Mouse (Mus musculus): ENCODE results near the gene Slc32a1. TPM values are rescaled to one million over a fixed set of nuclear protein-coding genes. Genes with fewer than 3 reads are reported as not detected.

The Slc32a1 gene
- polyA plus RNA-seq, 1 experiment = 1.9 TPM

GRCm38 (mm10) chr2:158591286-158591685 lies 19.3 kb upstream of the Slc32a1 start:
- Histone ChIP-seq H3K9me3 (peaks cover 4% of the 10 kb centered on the region; the same call in 1 of the 2 replicates), H3K4me1 (peaks cover 3% of the 10 kb centered on the region; the same call in 1 of the 2 replicates), H3K4me3 (replicated peaks) (no peak overlapping the region), H3K36me3 (replicated peaks; ENCODE audit: low read length) (no peaks in the 10 kb centered on the region), H3K27me3 (replicated peaks) (peaks cover 64% of the 10 kb centered on the region)
- no peak for TF ChIP-seq GATA1 (IDR thresholded peaks at IDR 0.05; ENCODE audit: borderline replicate concordance, low read length)
- TF ChIP-seq FLI1 (IDR thresholded peaks at IDR 0.05; ENCODE audit: low read length) = no peak

DNA sequence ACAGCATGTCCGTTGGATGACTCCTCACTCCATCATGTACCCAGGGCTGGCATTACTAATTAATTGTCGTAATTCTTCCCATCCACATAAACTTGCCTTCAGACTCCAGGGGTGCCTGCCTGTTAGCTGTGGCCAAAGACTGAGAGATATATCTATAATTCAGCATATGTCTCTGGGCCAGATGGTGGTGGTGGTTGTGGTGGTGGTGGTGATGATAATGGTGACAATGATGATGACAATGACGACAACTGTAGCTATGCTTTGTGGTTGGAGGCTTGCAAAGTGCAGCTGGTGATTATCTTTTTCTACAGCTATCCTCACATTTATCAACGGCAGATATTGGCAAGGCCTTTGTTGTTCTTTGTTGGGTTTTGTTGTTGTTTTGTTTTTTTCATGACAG lies 17.2 kb upstream of the Slc32a1 start:
- no peak for TF ChIP-seq FLI1 (IDR thresholded peaks at IDR 0.05; ENCODE audit: low read length)
- TF ChIP-seq GATA1 (IDR thresholded peaks at IDR 0.05; ENCODE audit: borderline replicate concordance, low read length) = no peak
- H3K36me3 ChIP-seq (replicated peaks; ENCODE audit: low read length) = no peaks in the 10 kb centered on the region
- H3K4me3 ChIP-seq (replicated peaks) = no peak overlapping the region
- H3K27me3 ChIP-seq (replicated peaks) = peaks cover 60% of the 10 kb centered on the region
- peaks cover 3% of the 10 kb centered on the region; the same call in 1 of the 2 replicates for H3K4me1 ChIP-seq
- H3K9me3 ChIP-seq = no peaks in the 10 kb centered on the region

DNA sequence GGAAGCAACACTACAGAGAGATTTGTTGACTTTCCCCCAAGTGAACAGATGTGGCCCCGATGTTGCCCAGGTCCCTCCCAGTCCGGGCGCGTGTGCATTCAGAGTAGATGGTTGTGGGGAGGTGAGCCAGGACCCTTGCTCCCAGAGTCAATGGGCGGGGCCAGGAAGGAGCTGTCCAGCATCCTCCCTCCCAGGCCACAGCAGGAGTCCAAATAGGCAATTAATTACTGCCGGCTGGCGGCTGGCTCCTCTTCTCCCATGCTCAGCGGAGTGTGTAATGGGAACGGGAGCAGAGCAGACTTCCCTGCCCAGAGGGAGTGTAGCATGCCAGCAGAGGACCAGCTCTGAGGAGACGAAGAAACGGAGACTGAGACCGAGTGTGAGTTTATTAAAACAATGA lies 15.5 kb upstream of the Slc32a1 start:
- peaks cover 65% of the 10 kb centered on the region for H3K27me3 ChIP-seq (replicated peaks)
- TF ChIP-seq GATA1 (IDR thresholded peaks at IDR 0.05; ENCODE audit: borderline replicate concordance, low read length) = no peak

DNA sequence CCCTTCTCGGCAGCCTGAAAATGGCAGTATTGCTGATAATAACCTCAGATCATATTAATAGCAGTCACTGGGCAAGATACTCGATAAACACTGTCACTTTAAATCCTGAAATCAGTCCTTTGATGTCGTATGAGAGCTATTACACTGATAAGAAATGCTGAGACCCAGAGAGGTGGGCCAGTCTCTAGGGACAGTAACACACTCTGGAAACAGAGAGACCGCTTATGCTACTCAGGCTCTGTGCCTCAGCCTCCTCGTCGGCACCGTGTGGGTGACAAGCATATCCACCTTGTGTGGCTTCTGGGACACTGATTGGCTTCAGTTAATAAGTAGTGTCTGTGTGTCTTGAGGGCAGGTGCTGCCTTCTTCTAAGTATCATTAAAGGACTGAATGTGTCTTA lies 15.0 kb upstream of the Slc32a1 start:
- H3K36me3 ChIP-seq (replicated peaks; ENCODE audit: low read length) = no peaks in the 10 kb centered on the region
- H3K27me3 ChIP-seq (replicated peaks) = peaks cover 66% of the 10 kb centered on the region
- H3K9me3 ChIP-seq = no peaks in the 10 kb centered on the region
- H3K4me3 ChIP-seq (replicated peaks) = no peak overlapping the region
- H3K4me1 ChIP-seq = peaks cover 3% of the 10 kb centered on the region; the same call in 1 of the 2 replicates
- TF ChIP-seq GATA1 (IDR thresholded peaks at IDR 0.05; ENCODE audit: borderline replicate concordance, low read length) = no peak
- TF ChIP-seq FLI1 (IDR thresholded peaks at IDR 0.05; ENCODE audit: low read length) = no peak

More for the DNA sequence above, 15.5 kb upstream of the Slc32a1 start:
- Histone ChIP-seq H3K36me3 (replicated peaks; ENCODE audit: low read length) (no peaks in the 10 kb centered on the region), H3K9me3 (no peaks in the 10 kb centered on the region), H3K4me1 (peaks cover 3% of the 10 kb centered on the region; the same call in 1 of the 2 replicates), H3K4me3 (replicated peaks) (no peak overlapping the region)

- Histone ChIP-seq H3K9me3 (no peaks in the 10 kb centered on the region), H3K4me3 (replicated peaks) (no peak overlapping the region), H3K27me3 (replicated peaks) (peaks cover 67% of the 10 kb centered on the region), H3K36me3 (replicated peaks; ENCODE audit: low read length) (no peaks in the 10 kb centered on the region), H3K4me1 (peaks cover 3% of the 10 kb centered on the region; the same call in 1 of the 2 replicates)
- TF ChIP-seq GATA1 (IDR thresholded peaks at IDR 0.05; ENCODE audit: borderline replicate concordance, low read length) (no peak), FLI1 (IDR thresholded peaks at IDR 0.05; ENCODE audit: low read length) (no peak)
Measured at GRCm38 (mm10) chr2:158596803-158597202, 13.8 kb upstream of the Slc32a1 start.

DNA sequence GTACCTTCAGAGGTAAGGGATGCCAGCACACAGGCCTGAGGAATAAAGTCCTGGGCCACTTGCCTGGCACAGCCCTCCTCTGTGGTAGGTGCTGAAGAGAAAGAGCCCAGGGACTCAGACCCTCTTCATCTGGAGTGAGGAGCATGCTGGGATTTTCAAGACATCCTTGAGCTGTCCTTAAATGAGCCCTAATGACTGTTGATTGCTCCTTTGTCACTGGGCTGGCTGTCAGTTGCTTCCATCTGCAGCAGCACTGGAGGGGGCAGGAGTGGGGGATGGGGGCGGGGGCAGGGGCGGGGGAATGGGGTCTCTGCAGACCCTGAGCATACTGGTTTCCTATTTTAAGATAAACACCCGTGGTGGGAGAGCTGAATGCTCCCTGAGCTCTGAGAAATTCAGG lies 10.1 kb upstream of the Slc32a1 start:
- H3K9me3 ChIP-seq = no peaks in the 10 kb centered on the region
- TF ChIP-seq FLI1 (IDR thresholded peaks at IDR 0.05; ENCODE audit: low read length) = no peak
- no peak for TF ChIP-seq GATA1 (IDR thresholded peaks at IDR 0.05; ENCODE audit: borderline replicate concordance, low read length)
- no peaks in the 10 kb centered on the region for H3K4me1 ChIP-seq
- peaks cover 72% of the 10 kb centered on the region for H3K27me3 ChIP-seq (replicated peaks)
- no peak overlapping the region for H3K4me3 ChIP-seq (replicated peaks)
- H3K36me3 ChIP-seq (replicated peaks; ENCODE audit: low read length) = no peaks in the 10 kb centered on the region

- TF ChIP-seq GATA1 (IDR thresholded peaks at IDR 0.05; ENCODE audit: borderline replicate concordance, low read length) (no peak), FLI1 (IDR thresholded peaks at IDR 0.05; ENCODE audit: low read length) (no peak)
- Histone ChIP-seq H3K27me3 (replicated peaks) (peaks cover 70% of the 10 kb centered on the region), H3K36me3 (replicated peaks; ENCODE audit: low read length) (no peaks in the 10 kb centered on the region), H3K4me1 (peaks cover 4% of the 10 kb centered on the region), H3K4me3 (replicated peaks) (no peak overlapping the region), H3K9me3 (no peaks in the 10 kb centered on the region)
Measured at GRCm38 (mm10) chr2:158601326-158601725, 9.2 kb upstream of the Slc32a1 start.

- H3K9me3 ChIP-seq = no peaks in the 10 kb centered on the region
- peaks cover 14% of the 10 kb centered on the region for H3K4me1 ChIP-seq
- H3K27me3 ChIP-seq (replicated peaks) = peaks cover 80% of the 10 kb centered on the region
- no peak for TF ChIP-seq FLI1 (IDR thresholded peaks at IDR 0.05; ENCODE audit: low read length)
- H3K36me3 ChIP-seq (replicated peaks; ENCODE audit: low read length) = no peaks in the 10 kb centered on the region
- H3K4me3 ChIP-seq (replicated peaks) = no peak overlapping the region
Measured at GRCm38 (mm10) chr2:158602663-158603062, 7.9 kb upstream of the Slc32a1 start.

GRCm38 (mm10) chr2:158606511-158606964 lies 4.0 kb upstream of the Slc32a1 start:
- TF ChIP-seq GATA1 (IDR thresholded peaks at IDR 0.05; ENCODE audit: borderline replicate concordance, low read length) = no peak
- TF ChIP-seq FLI1 (IDR thresholded peaks at IDR 0.05; ENCODE audit: low read length) = no peak
- Histone ChIP-seq H3K4me3 (replicated peaks) (no peak overlapping the region), H3K9me3 (no peaks in the 10 kb centered on the region), H3K4me1 (peaks cover 30% of the 10 kb centered on the region), H3K27me3 (replicated peaks) (peaks cover 86% of the 10 kb centered on the region), H3K36me3 (replicated peaks; ENCODE audit: low read length) (no peaks in the 10 kb centered on the region)

- peaks cover 93% of the 10 kb centered on the region for H3K27me3 ChIP-seq (replicated peaks)
- no peak overlapping the region for H3K4me3 ChIP-seq (replicated peaks)
- H3K36me3 ChIP-seq (replicated peaks; ENCODE audit: low read length) = no peaks in the 10 kb centered on the region
- H3K4me1 ChIP-seq = peaks cover 57% of the 10 kb centered on the region
- no peak for TF ChIP-seq FLI1 (IDR thresholded peaks at IDR 0.05; ENCODE audit: low read length)
- no peak for TF ChIP-seq GATA1 (IDR thresholded peaks at IDR 0.05; ENCODE audit: borderline replicate concordance, low read length)
- peaks cover 4% of the 10 kb centered on the region for H3K9me3 ChIP-seq
Measured at GRCm38 (mm10) chr2:158609681-158610080, 886 bp upstream of the Slc32a1 start.

DNA sequence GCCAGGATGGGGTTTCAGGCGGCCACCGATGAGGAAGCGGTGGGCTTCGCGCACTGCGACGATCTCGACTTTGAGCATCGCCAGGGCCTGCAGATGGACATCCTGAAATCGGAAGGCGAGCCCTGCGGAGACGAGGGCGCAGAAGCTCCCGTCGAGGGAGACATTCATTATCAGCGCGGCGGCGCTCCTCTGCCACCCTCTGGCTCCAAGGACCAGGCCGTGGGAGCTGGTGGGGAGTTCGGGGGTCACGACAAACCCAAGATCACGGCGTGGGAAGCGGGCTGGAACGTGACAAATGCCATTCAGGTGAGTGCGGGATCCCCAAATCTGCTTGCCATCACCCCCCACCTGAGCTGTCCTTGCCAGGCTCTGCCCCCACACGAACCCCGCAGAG lies 756 bp downstream of the Slc32a1 start:
- Histone ChIP-seq H3K36me3 (replicated peaks; ENCODE audit: low read length) (no peaks in the 10 kb centered on the region), H3K4me1 (peaks cover 70% of the 10 kb centered on the region), H3K9me3 (peaks cover 4% of the 10 kb centered on the region), H3K27me3 (replicated peaks) (peaks cover 98% of the 10 kb centered on the region), H3K4me3 (replicated peaks) (peak overlapping the region; percentile 42)
- TF ChIP-seq GATA1 (IDR thresholded peaks at IDR 0.05; ENCODE audit: borderline replicate concordance, low read length) (no peak), FLI1 (IDR thresholded peaks at IDR 0.05; ENCODE audit: low read length) (no peak)
